Mouse (Mus musculus) kidney, embryonic 14.5 days (tissue): ENCODE measurements at regions not wholly inside any gene's neighbourhood (a gene's known extent, or its start where the extent isn't known, plus 50 kb on each side); places are given as distances from the start of the nearest gene placed in this dataset.

Experiments
- ATAC-seq: fragments of 200-750 bp; cut with Nextera tagmentation; 2 replicates; pipeline ENCODE4 v1.8.0; 2017; ENCODE audit warnings: moderate number of reproducible peaks, mild to moderate bottlenecking, moderate TSS enrichment, moderate library complexity; ENCODE audit not compliant: low FRiP score, low TSS enrichment
- H3K27ac ChIP-seq: fragments of 300-500 bp; sonication (generic); 2 replicates; pipeline ENCODE4 v1.5.1; 2014; ENCODE audit warnings: low read depth, mild to moderate bottlenecking, low read length, moderate library complexity, mixed read lengths
- H3K27me3 ChIP-seq: fragments of 300-500 bp; sonication (generic); 2 replicates; pipeline ENCODE4 v1.6.1; 2014; ENCODE audit warnings: mild to moderate bottlenecking, low read length; ENCODE audit not compliant: control insufficient read depth, insufficient read depth
- H3K36me3 ChIP-seq: fragments of 300-500 bp; sonication (generic); 2 replicates; pipeline ENCODE4 v1.6.1; 2014; ENCODE audit warnings: low read length, mixed read lengths; ENCODE audit not compliant: control insufficient read depth, insufficient read depth
- H3K4me1 ChIP-seq: fragments of 300-500 bp; sonication (generic); 2 replicates; pipeline ENCODE4 v1.6.1; 2014; ENCODE audit warnings: low read length, mixed read lengths; ENCODE audit not compliant: control insufficient read depth, insufficient read depth
- H3K4me2 ChIP-seq: fragments of 300-500 bp; sonication (generic); replicated peaks from 2 replicates; pipeline ENCODE4 v1.6.1; 2014; ENCODE audit warnings: low read depth, mild to moderate bottlenecking, low read length
- H3K4me3 ChIP-seq: fragments of 300-500 bp; sonication (generic); 2 replicates; pipeline ENCODE4 v1.5.1; 2014; ENCODE audit warnings: mild to moderate bottlenecking, low read length
- H3K9ac ChIP-seq: fragments of 300-500 bp; sonication (generic); 2 replicates; pipeline ENCODE4 v1.6.1; 2014; ENCODE audit warnings: low read depth, mild to moderate bottlenecking, low read length, moderate library complexity
- H3K9me3 ChIP-seq: fragments of 300-500 bp; sonication (generic); 2 replicates; pipeline ENCODE4 v1.6.1; 2016; ENCODE audit warnings: low read length; ENCODE audit not compliant: control insufficient read depth
- WGBS: fragments of 180-500 bp; shearing (Covaris S2); extraction: QIAGEN DNeasy Blood & Tissue Kit; methylation state at CpG from one replicate; pipeline ENCODE4 v1.1.7; 2014; 5-methylcytosine and 5-hydroxymethylcytosine counted together

DNA sequence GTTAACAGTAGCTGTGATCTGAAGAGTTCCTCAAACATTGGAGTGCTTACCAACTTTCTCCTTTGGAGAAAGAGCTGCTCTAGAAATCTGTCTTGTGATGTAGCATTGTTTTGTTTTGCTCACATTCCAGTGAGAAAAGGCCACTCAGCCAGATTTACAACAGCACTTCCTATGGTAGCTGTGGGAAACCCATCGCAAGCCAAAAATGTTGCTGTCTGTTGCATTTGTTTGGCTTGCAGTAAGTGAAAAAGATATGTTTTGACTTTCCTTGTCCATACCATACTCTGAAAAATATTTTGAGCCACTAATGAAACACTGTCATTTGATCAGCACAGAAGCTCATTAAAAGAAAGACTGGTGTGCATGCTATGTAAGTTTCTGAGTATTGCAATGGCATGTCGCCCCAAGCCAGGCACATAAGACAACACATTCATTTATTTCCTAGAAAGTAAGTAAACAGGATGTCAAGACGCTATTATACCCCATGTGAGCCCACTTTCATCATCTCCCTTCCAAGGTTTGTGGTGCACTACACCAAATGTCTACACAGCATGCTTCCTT, 66.2 kb downstream of the Car2 start:
- no peak for ATAC-seq
- WGBS: 71% methylated on average over 3 of the region's 3 CpGs
- no peak overlapping the region for H3K9ac ChIP-seq
- no peak overlapping the region for H3K4me2 ChIP-seq
- no peaks in the 10 kb centered on the region for H3K27me3 ChIP-seq
- no peaks in the 10 kb centered on the region for H3K36me3 ChIP-seq
- H3K27ac ChIP-seq: no peak overlapping the region
- no peaks in the 10 kb centered on the region for H3K9me3 ChIP-seq
- no peaks in the 10 kb centered on the region for H3K4me1 ChIP-seq
- H3K4me3 ChIP-seq: no peak overlapping the region

- H3K4me3 ChIP-seq: no peak overlapping the region
- H3K9me3 ChIP-seq: no peaks in the 10 kb centered on the region
- WGBS: 52% methylated on average over 3 of the region's 3 CpGs
- no peak overlapping the region for H3K9ac ChIP-seq
- no peaks in the 10 kb centered on the region for H3K4me1 ChIP-seq
- H3K27me3 ChIP-seq: no peaks in the 10 kb centered on the region
- no peak overlapping the region for H3K4me2 ChIP-seq
- H3K36me3 ChIP-seq: no peaks in the 10 kb centered on the region
- H3K27ac ChIP-seq: no peak overlapping the region
- ATAC-seq: no peak
Observed at GRCm38 (mm10) chr3:14952951-14953350, 66.9 kb downstream of the Car2 start.

GRCm38 (mm10) chr3:14957481-14957880, 71.4 kb downstream of the Car2 start:
- ATAC-seq: no peak
- no peaks in the 10 kb centered on the region for H3K27me3 ChIP-seq
- H3K36me3 ChIP-seq: no peaks in the 10 kb centered on the region
- WGBS: 64% methylated on average over 1 of the region's 1 CpGs
- H3K9me3 ChIP-seq: no peaks in the 10 kb centered on the region
- H3K9ac ChIP-seq: no peak overlapping the region
- H3K4me3 ChIP-seq: no peak overlapping the region
- H3K4me1 ChIP-seq: no peaks in the 10 kb centered on the region
- H3K4me2 ChIP-seq: no peak overlapping the region
- H3K27ac ChIP-seq: no peak overlapping the region

- Histone ChIP-seq H3K4me2 (no peak overlapping the region), H3K36me3 (no peaks in the 10 kb centered on the region), H3K9me3 (no peaks in the 10 kb centered on the region), H3K4me1 (no peaks in the 10 kb centered on the region), H3K9ac (no peak overlapping the region), H3K27me3 (no peaks in the 10 kb centered on the region), H3K27ac (no peak overlapping the region), H3K4me3 (no peak overlapping the region)
- WGBS: 57% methylated on average over 1 of the region's 1 CpGs
- ATAC-seq: no peak; the same call in 1 of the 2 replicates
Observed at GRCm38 (mm10) chr3:14958277-14958676, 72.2 kb downstream of the Car2 start.

DNA sequence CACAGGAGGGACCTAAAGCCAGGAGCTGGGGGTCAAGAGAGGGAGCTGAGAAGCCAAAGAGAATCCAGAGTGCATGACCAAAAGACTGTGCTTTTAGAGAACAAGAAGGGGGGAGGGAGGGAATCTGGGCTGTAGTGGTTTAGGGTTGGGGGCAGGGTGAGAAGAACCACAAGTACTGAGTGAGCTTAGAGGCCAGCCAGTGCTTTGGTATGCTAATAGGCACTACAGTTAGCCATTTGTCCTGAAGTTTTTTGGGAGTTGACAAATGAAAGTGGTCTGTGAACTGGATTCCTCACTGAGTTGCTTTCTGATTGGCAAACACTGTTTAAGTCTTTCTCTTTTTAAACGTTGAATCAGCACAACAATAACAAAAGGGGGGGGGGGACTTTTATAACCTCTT, 73.5 kb downstream of the Car2 start:
- H3K9me3 ChIP-seq: no peaks in the 10 kb centered on the region

DNA sequence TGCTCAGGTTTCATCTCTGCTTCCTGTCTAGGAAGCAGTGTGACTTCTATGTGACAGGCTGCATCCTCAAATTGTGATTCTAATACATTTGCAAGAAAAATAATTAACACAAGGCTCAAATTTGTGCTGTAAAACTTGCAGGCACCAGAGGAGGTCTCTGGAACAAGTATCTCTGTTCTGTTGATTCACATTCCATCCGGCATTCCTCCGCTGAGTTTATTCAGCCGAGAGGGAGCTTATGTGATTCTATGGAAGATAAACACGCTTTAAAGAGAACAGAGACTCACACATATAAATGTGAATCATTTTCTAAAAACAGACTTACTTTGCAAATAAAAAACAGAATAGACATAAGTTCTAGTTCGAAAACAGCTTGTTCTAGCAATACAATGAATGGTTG, 78.7 kb downstream of the Car2 start:
- Histone ChIP-seq H3K4me2 (no peak overlapping the region), H3K27ac (no peak overlapping the region), H3K4me1 (no peaks in the 10 kb centered on the region), H3K9ac (no peak overlapping the region), H3K9me3 (no peaks in the 10 kb centered on the region), H3K36me3 (no peaks in the 10 kb centered on the region), H3K27me3 (no peaks in the 10 kb centered on the region), H3K4me3 (no peak overlapping the region)
- WGBS: 63% methylated on average over 5 of the region's 5 CpGs
- no peak for ATAC-seq

More for the DNA sequence above, 73.5 kb downstream of the Car2 start:
- no peak overlapping the region for H3K4me2 ChIP-seq
- H3K4me1 ChIP-seq: no peaks in the 10 kb centered on the region
- no peak overlapping the region for H3K27ac ChIP-seq
- H3K27me3 ChIP-seq: no peaks in the 10 kb centered on the region
- H3K9ac ChIP-seq: no peak overlapping the region
- 5% methylated on average over 1 of the region's 1 CpGs for WGBS
- no peaks in the 10 kb centered on the region for H3K36me3 ChIP-seq
- H3K4me3 ChIP-seq: no peak overlapping the region
- ATAC-seq: peak; percentile 64; the same call in 1 of the 2 replicates

- Histone ChIP-seq H3K4me3 (no peak overlapping the region), H3K4me1 (no peaks in the 10 kb centered on the region), H3K36me3 (no peaks in the 10 kb centered on the region), H3K27me3 (no peaks in the 10 kb centered on the region), H3K9ac (no peak overlapping the region), H3K4me2 (no peak overlapping the region), H3K9me3 (no peaks in the 10 kb centered on the region), H3K27ac (no peak overlapping the region)
- ATAC-seq: no peak
- WGBS: 85% methylated on average over 5 of the region's 5 CpGs
Observed at GRCm38 (mm10) chr3:14965438-14966044, 79.5 kb downstream of the Car2 start.

DNA sequence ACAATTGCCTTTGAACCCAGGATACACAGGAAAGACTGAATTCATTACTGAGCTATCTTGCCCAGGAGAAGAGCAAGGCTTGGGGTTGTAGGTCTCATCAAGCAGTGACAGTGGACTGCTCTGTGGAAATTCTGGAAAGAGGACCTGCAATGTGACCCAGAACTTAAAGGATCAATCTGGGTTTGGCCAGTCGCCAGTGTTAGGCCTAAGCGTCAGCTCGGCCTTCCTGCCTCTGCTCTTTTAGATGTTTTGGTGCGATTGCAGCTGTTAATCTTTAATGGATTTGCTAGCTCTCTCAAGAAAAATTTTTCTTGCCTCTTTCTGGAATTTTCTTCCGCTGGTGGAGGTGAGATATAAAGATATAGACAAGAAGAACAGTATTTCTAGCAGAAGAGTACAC, 81.2 kb downstream of the Car2 start:
- WGBS: 65% methylated on average over 5 of the region's 5 CpGs
- H3K9ac ChIP-seq: no peak overlapping the region
- H3K4me3 ChIP-seq: no peak overlapping the region
- no peaks in the 10 kb centered on the region for H3K27me3 ChIP-seq
- no peak for ATAC-seq
- H3K27ac ChIP-seq: no peak overlapping the region
- no peak overlapping the region for H3K4me2 ChIP-seq
- H3K4me1 ChIP-seq: no peaks in the 10 kb centered on the region
- no peaks in the 10 kb centered on the region for H3K36me3 ChIP-seq
- H3K9me3 ChIP-seq: no peaks in the 10 kb centered on the region

DNA sequence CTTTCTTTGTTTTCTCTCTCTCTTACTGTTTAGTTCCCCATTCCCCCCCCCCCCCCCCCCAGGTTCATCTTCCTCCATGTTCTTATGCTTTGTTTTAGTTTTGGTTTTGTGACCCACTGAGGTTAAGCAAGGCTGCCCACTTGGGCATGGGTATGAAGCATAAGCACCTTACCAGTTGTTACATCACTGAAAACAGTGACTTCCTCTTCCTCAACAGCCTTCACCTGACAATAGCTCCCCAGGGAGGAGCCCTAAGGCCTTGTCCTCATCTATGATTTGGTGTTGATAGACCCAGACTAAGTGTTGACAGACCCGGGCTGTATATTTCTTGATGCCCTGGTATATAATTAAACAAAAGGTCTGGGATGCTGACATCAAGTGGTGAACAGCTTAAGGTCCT, 82.3 kb downstream of the Car2 start:
- no peak overlapping the region for H3K4me3 ChIP-seq
- no peak overlapping the region for H3K27ac ChIP-seq
- no peaks in the 10 kb centered on the region for H3K36me3 ChIP-seq
- no peak overlapping the region for H3K4me2 ChIP-seq
- 83% methylated on average over 1 of the region's 1 CpGs for WGBS
- no peaks in the 10 kb centered on the region for H3K4me1 ChIP-seq
- H3K9me3 ChIP-seq: no peaks in the 10 kb centered on the region
- no peak overlapping the region for H3K9ac ChIP-seq
- no peak for ATAC-seq
- no peaks in the 10 kb centered on the region for H3K27me3 ChIP-seq
